Mouse (Mus musculus) MEL (cell line): ENCODE results near the gene Adamts14. TPM values are rescaled to one million over a fixed set of nuclear protein-coding genes. Genes with fewer than 3 reads are reported as not detected.

Source experiments
- HCFC1 ChIP-seq: IDR thresholded peaks from 2 replicates; pipeline ENCODE4 v1.6.1; 2012; ENCODE audit warnings: low read depth, mild to moderate bottlenecking, inconsistent platforms, low read length, improper control_type of control experiment, moderate library complexity
- MAFK ChIP-seq: IDR thresholded peaks from 2 replicates; pipeline ENCODE4 v1.6.1; 2011; ENCODE audit warnings: low read depth, mild to moderate bottlenecking, low read length, improper control_type of control experiment, borderline replicate concordance
- MAX ChIP-seq: IDR thresholded peaks from 2 replicates; pipeline ENCODE4 v1.6.1; 2011; ENCODE audit warnings: low read length, improper control_type of control experiment
- POLR2AphosphoS2 ChIP-seq: IDR thresholded peaks from 2 replicates; pipeline ENCODE4 v1.6.1; 2011; ENCODE audit warnings: low read length, improper control_type of control experiment
- SIN3A ChIP-seq: IDR thresholded peaks from 2 replicates; pipeline ENCODE4 v1.6.1; 2012; ENCODE audit warnings: low read length, improper control_type of control experiment, inconsistent platforms
- polyA plus RNA-seq, 2 experiments: library from polyadenylated mRNA; stranded (reverse) in 1 of 2; unstranded in 1 of 2; fragments of >175 nt in 1 of 2; fragments of >200 nt in 1 of 2; gene quantifications; 2 replicates each; pipeline versions ENCODE4 v1.2.1 to v1.2.4; 2012; ENCODE audit warnings: low replicate concordance in 2 of 2, low read depth in 1 of 2; ENCODE audit not compliant: insufficient read length in 2 of 2, insufficient read depth in 1 of 2, missing spikeins in 1 of 2
- total RNA-seq: library from RNA; depleted of rRNA; stranded (reverse); fragments of 300-350 nt; gene quantifications from 2 replicates; pipeline ENCODE4 v1.2.3, GENCODE M21; 2012; rRNA removed

Adamts14 gene
- total and polyA plus RNA-seq, 3 experiments: not detected

DNA sequence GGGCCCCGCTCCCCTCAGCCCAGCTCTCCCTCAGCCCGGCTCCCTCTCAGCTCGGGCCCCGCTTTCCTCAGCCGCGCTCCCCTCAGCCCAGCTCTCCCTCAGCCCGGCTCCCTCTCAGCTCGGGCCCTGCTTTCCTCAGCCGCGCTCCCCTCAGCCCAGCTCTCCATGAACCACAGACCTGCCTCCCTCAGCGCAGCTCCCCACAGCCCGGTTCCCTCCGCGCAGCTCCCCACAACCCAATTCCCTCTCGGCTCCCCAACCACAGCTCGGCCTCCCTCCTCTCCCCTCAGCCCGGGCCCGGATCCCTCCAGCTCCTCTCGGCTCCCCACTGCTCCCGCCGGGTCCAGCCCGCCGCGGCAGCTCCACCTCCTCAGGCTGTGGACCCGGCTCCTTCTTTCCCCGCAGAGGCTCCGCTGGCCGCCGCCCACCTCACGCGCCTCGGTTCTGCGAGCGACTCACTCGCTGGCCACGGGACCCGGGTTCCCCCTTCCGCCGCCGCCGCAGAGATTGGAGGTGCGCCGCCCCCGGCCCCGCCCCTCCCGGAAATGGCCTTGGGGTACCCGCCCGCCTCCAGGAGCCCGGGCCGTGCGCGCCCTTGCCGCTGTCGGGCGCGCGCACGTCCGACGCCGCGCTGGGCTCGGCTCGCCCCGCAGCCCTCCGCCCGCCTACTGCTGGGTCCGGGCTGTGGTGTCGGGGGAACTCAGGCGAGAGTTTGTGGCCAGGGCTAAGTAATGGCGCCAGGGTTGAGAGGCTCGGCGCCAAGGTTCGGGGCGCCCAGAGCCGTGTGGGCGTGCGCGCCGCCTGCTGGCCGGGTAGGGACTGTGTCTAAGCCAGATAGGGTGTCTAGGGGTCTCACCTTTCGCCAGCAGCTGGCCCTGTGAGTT lies 125.8 kb downstream of the Adamts14 start, which contains the start of gene Sgpl1 (continued):
- no peak for TF ChIP-seq MAFK
- peak; percentile 65 for TF ChIP-seq HCFC1
- TF ChIP-seq MAX: no peak; the same call in 1 of the 2 replicates
- TF ChIP-seq SIN3A: no peak
- no peak for TF ChIP-seq POLR2AphosphoS2

Other genes with a start within 250 kb of the Adamts14 start
- gene Pcbd1, start 184.1 kb downstream of the Adamts14 start, total RNA-seq: not detected in 2 replicates
- not detected for gene Pcbd1, start 184.1 kb downstream of the Adamts14 start, polyA plus RNA-seq
- gene Sgpl1, start 125.7 kb downstream of the Adamts14 start, total RNA-seq: 7.9 and 8.7 TPM in 2 replicates
- 10 to 100 TPM in 1 of 2 experiments, not detected in 1; 11.7 TPM for gene Sgpl1, start 125.7 kb downstream of the Adamts14 start, polyA plus RNA-seq
- not detected in 2 replicates for gene Tbata, start 101.5 kb downstream of the Adamts14 start, total RNA-seq
- gene Tbata, start 101.5 kb downstream of the Adamts14 start, polyA plus RNA-seq: not detected
- gene Prf1, start 24.4 kb upstream of the Adamts14 start, total RNA-seq: not detected in 2 replicates
- gene Prf1, start 24.4 kb upstream of the Adamts14 start, polyA plus RNA-seq: under 1 TPM in 1 of 2 experiments, not detected in 1; 0.04 TPM
- 2.9 and 3.0 TPM in 2 replicates for gene Pald1, start 110.1 kb upstream of the Adamts14 start, total RNA-seq
- 1 to 10 TPM in 1 of 2 experiments, not detected in 1; 6.4 TPM for gene Pald1, start 110.1 kb upstream of the Adamts14 start, polyA plus RNA-seq
- gene Nodal, start 144.5 kb upstream of the Adamts14 start, total RNA-seq: not detected in 2 replicates
- not detected for gene Nodal, start 144.5 kb upstream of the Adamts14 start, polyA plus RNA-seq
- 17.0 and 17.1 TPM in 2 replicates for gene Eif4ebp2, start 179.2 kb upstream of the Adamts14 start, total RNA-seq
- gene Eif4ebp2, start 179.2 kb upstream of the Adamts14 start, polyA plus RNA-seq: 100 to 1,000 TPM in 1 of 2 experiments, 10 to 100 TPM in 1; 52.9 to 186 TPM
- gene Lrrc20, start 202.4 kb upstream of the Adamts14 start, total RNA-seq: 7.3 and 7.6 TPM in 2 replicates
- 10 to 100 TPM in 1 of 2 experiments, not detected in 1; 14.7 TPM for gene Lrrc20, start 202.4 kb upstream of the Adamts14 start, polyA plus RNA-seq